Mouse (Mus musculus) cortical plate, adult 2 months (tissue): ENCODE measurements around the gene Kctd14.

Experiments
- CTCF ChIP-seq: fragments of 200-500 bp; IDR thresholded peaks from 2 replicates; pipeline ENCODE4 v1.5.1; 2011; ENCODE audit warnings: mild to moderate bottlenecking, control low read depth, low read length; ENCODE audit not compliant: insufficient read depth; ENCODE audit errors: extremely low read depth
- POLR2A ChIP-seq: fragments of 200-500 bp; IDR thresholded peaks from 2 replicates; pipeline ENCODE4 v1.6.1; 2011; ENCODE audit warnings: mild to moderate bottlenecking, low read length, control low read depth; ENCODE audit not compliant: insufficient read depth; ENCODE audit errors: extremely low read depth

DNA sequence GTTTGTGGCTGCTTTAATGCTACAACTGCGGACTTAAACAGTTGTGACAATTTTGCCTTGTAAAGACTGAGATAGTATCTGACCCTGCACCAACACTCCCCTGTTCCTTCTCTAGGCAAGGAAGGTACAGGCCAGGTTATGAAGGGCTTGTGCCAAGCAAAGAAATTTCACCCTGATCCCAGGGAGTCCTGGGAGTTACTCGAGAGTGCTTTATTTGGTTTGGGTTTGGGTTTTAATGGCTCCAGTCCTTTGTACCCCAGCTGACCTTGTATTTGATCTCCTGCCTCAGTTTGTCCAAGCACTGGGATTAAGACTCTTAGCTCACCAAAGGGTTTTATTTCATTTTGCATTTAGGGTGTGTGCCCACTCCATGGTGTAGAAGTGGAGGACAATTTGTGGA, 40.0 kb upstream of the Kctd14 start:
- no peak for TF ChIP-seq POLR2A
- TF ChIP-seq CTCF: no peak
